Mouse (Mus musculus) heart, adult 2 months (tissue): ENCODE measurements around the gene Mrpl12. TPM values are rescaled to one million over a fixed set of nuclear protein-coding genes. Genes with fewer than 3 reads are reported as not detected.
A peak's percentile ranks its signal among the peaks of the same experiment; 100 is the strongest.

Source experiments
- DNase-seq, 2 experiments: peaks; one replicate each; pipeline ENCODE4 v3.0.0; 2021
- H3K27ac ChIP-seq: fragments of 200-600 bp; 2 replicates; pipeline ENCODE4 v1.8.1; 2022
- H3K27me3 ChIP-seq: fragments of 200-500 bp; 2 replicates; pipeline ENCODE4 v1.6.1; 2012; ENCODE audit warnings: mild to moderate bottlenecking, low read length, inconsistent platforms, mixed read lengths; ENCODE audit not compliant: control insufficient read depth, insufficient read depth
- H3K36me3 ChIP-seq: fragments of 200-500 bp; 2 replicates; pipeline ENCODE4 v1.6.1; 2012; ENCODE audit warnings: low read length, inconsistent platforms; ENCODE audit not compliant: control insufficient read depth, insufficient read depth
- H3K4me1 ChIP-seq: fragments of 200-500 bp; 2 replicates; pipeline ENCODE4 v1.6.1; 2011; ENCODE audit warnings: low read length; ENCODE audit not compliant: control insufficient read depth, insufficient read depth
- H3K4me3 ChIP-seq: fragments of 200-600 bp; 2 replicates; pipeline ENCODE4 v1.8.1; 2022
- H3K79me2 ChIP-seq: fragments of 200-500 bp; replicated peaks from 2 replicates; pipeline ENCODE4 v1.6.1; 2012; ENCODE audit warnings: mild to moderate bottlenecking, inconsistent platforms, low read length, moderate library complexity, mixed read lengths; ENCODE audit not compliant: control insufficient read depth, insufficient read depth
- H3K9ac ChIP-seq: fragments of 200-500 bp; 2 replicates; pipeline ENCODE4 v1.6.1; 2012; ENCODE audit warnings: low read depth, mild to moderate bottlenecking, control low read depth, inconsistent platforms, low read length, mixed read lengths
- CTCF ChIP-seq: fragments of 200-600 bp; IDR thresholded peaks from 2 replicates; pipeline ENCODE4 v1.8.1; 2022; ENCODE audit warnings: antibody characterized with exemption, mild to moderate bottlenecking, moderate library complexity
- EP300 ChIP-seq: fragments of 200-500 bp; IDR thresholded peaks from 2 replicates; pipeline ENCODE4 v1.6.1; 2011; ENCODE audit warnings: low read depth, low read length, control low read depth; ENCODE audit not compliant: insufficient read depth
- POLR2A ChIP-seq: fragments of 200-500 bp; IDR thresholded peaks from 2 replicates; pipeline ENCODE4 v1.6.1; 2011; ENCODE audit warnings: mild to moderate bottlenecking, low read depth, low read length, control low read depth; ENCODE audit not compliant: insufficient read depth
- WGBS: fragments of 180-500 bp; shearing (Covaris S2); methylation state at CpG from one replicate; pipeline ENCODE4 v1.1.7; 2018; 5-methylcytosine and 5-hydroxymethylcytosine counted together
- intact Hi-C: fragments of 180-260 bp; cut with DNase I; formaldehyde crosslinking; loops from one replicate; pipeline ENCODE4 v1.15.1; 2025
- polyA plus RNA-seq: library from polyadenylated mRNA; depleted of rRNA; stranded (reverse); fragments of >200 nt; gene quantifications from 2 replicates; pipeline ENCODE4 v1.2.3, GENCODE M21; 2012
- total RNA-seq, 2 experiments: library from RNA; stranded (reverse); gene quantifications; 2 replicates each; pipeline ENCODE4 v1.2.3; 2021

The Mrpl12 gene
- total and polyA plus RNA-seq, 3 experiments: 200 to 232 (median 207) TPM

GRCm38 (mm10) chr11:120455413-120455812 is 29.0 kb upstream of the Mrpl12 start:
- Histone ChIP-seq H3K79me2 (no peaks in the 10 kb centered on the region), H3K27me3 (no peaks in the 10 kb centered on the region), H3K9ac (no peak overlapping the region), H3K27ac (no peak overlapping the region), H3K36me3 (no peaks in the 10 kb centered on the region), H3K4me3 (no peak overlapping the region), H3K4me1 (no peaks in the 10 kb centered on the region)
- no peak for TF ChIP-seq POLR2A
- no peak for TF ChIP-seq CTCF
- no peak for TF ChIP-seq EP300
- 92% methylated on average over 7 of the region's 7 CpGs for WGBS
- intact Hi-C loops: no loop called here
- no peak for DNase-seq

GRCm38 (mm10) chr11:120457370-120457769 is 27.0 kb upstream of the Mrpl12 start:
- peak in 1 of 2 experiments; percentile 14 for DNase-seq

GRCm38 (mm10) chr11:120457772-120458751 is 26.4 kb upstream of the Mrpl12 start, which contains the start of the genes Oxld1 and Ccdc137:
Oxld1 (minus strand) TSS chr11:120458068.
Ccdc137 (plus strand) TSS chr11:120458115.
- Histone ChIP-seq H3K27me3 (no peaks in the 10 kb centered on the region), H3K4me1 (no peaks in the 10 kb centered on the region), H3K4me3 (peak within 1 kb of the TSS; percentile 85), H3K9ac (peak within 1 kb of the TSS; percentile 84), H3K36me3 (no peaks in the 10 kb centered on the region), H3K79me2 (no peaks in the 10 kb centered on the region), H3K27ac (peak within 1 kb of the TSS; percentile 92)
- peak; percentile 85 to 86 for DNase-seq
- intact Hi-C loops: loop anchor here (2.0 kb wide), 1 partner anchor 21 kb away; the partner anchor contains the start of gene Nploc4
- TF ChIP-seq CTCF (no peak), POLR2A (peak; percentile 89), EP300 (0 out of 2 replicates have a peak, but pooled peaks have one; percentile 25)
- 3% methylated on average over 62 of the region's 62 CpGs for WGBS

More at GRCm38 (mm10) chr11:120457370-120457769, 27.0 kb upstream of the Mrpl12 start:
- H3K9ac ChIP-seq: peak overlapping the region; percentile 84
- H3K4me1 ChIP-seq: no peaks in the 10 kb centered on the region
- peak overlapping the region; percentile 92 for H3K27ac ChIP-seq
- no peaks in the 10 kb centered on the region for H3K36me3 ChIP-seq
- H3K4me3 ChIP-seq: peak overlapping the region; percentile 85
- no peaks in the 10 kb centered on the region for H3K27me3 ChIP-seq
- WGBS: 6% methylated on average over 14 of the region's 14 CpGs
- TF ChIP-seq POLR2A (no peak), EP300 (no peak), CTCF (no peak)
- H3K79me2 ChIP-seq: no peaks in the 10 kb centered on the region
- intact Hi-C loops: loop anchor here (2.0 kb wide), 1 partner anchor 21 kb away; the partner anchor contains the start of gene Nploc4

- H3K9ac ChIP-seq: no peak overlapping the region
- no peaks in the 10 kb centered on the region for H3K4me1 ChIP-seq
- H3K36me3 ChIP-seq: no peaks in the 10 kb centered on the region
- peak overlapping the region; percentile 85 for H3K4me3 ChIP-seq
- H3K79me2 ChIP-seq: no peaks in the 10 kb centered on the region
- intact Hi-C loops: no loop called here
- H3K27ac ChIP-seq: no peak overlapping the region; the same call in 1 of the 2 replicates
- TF ChIP-seq CTCF (peak; percentile 41), EP300 (no peak)
- DNase-seq: no peak
- H3K27me3 ChIP-seq: no peaks in the 10 kb centered on the region
- WGBS: 57% methylated on average over 6 of the region's 6 CpGs
Measured at GRCm38 (mm10) chr11:120458847-120459597, 25.4 kb upstream of the Mrpl12 start.

GRCm38 (mm10) chr11:120463536-120463935 is 20.9 kb upstream of the Mrpl12 start:
- intact Hi-C loops: no loop called here
- no peaks in the 10 kb centered on the region for H3K27me3 ChIP-seq
- no peaks in the 10 kb centered on the region; the same call in 1 of the 2 replicates for H3K79me2 ChIP-seq
- no peaks in the 10 kb centered on the region for H3K36me3 ChIP-seq
- WGBS: 85% methylated on average over 2 of the region's 2 CpGs
- H3K9ac ChIP-seq: no peak overlapping the region
- H3K27ac ChIP-seq: no peak overlapping the region
- no peak for DNase-seq
- H3K4me3 ChIP-seq: no peak overlapping the region
- H3K4me1 ChIP-seq: peaks cover 3% of the 10 kb centered on the region
- no peak for TF ChIP-seq POLR2A
- TF ChIP-seq EP300: no peak
- no peak for TF ChIP-seq CTCF
